Mouse (Mus musculus) R1 (cell line): ENCODE data around the gene Gm16485.

ENCODE experiments used
- DNase-seq: peaks from one replicate; pipeline ENCODE4 v3.0.0-alpha.2; 2018; ENCODE audit warnings: low read depth, low spot score

The Gm16485 gene

GRCm38 (mm10) chr9:8971491-8971890, at the start of gene Gm16485:
Gene Gm16485 (plus strand): TSS chr9:8971791.
- DNase-seq: no peak

DNA sequence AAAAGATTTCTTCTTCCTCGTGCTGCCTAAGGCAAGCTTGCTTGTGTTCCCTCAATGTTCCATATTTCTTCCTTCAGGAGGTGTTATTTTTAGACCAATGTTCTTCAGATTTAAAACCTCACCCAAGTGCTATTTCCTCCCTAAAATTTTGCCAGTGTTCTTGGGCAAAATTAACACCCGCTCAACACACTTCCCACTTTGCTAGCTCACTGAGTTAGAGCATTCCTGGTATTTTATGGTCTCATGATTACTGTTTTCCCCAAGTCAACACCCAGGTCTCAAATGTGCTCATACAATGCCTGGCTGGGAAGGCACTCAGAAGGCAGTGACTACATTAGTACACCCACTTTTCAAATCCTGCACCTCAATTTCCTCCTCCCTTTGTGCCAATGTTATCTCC, 44.0 kb upstream of the Gm16485 start:
- no peak for DNase-seq

GRCm38 (mm10) chr9:8937753-8938152, 33.8 kb upstream of the Gm16485 start:
- DNase-seq: no peak

- no peak for DNase-seq
Measured at GRCm38 (mm10) chr9:8953306-8953705, 18.3 kb upstream of the Gm16485 start.

DNA sequence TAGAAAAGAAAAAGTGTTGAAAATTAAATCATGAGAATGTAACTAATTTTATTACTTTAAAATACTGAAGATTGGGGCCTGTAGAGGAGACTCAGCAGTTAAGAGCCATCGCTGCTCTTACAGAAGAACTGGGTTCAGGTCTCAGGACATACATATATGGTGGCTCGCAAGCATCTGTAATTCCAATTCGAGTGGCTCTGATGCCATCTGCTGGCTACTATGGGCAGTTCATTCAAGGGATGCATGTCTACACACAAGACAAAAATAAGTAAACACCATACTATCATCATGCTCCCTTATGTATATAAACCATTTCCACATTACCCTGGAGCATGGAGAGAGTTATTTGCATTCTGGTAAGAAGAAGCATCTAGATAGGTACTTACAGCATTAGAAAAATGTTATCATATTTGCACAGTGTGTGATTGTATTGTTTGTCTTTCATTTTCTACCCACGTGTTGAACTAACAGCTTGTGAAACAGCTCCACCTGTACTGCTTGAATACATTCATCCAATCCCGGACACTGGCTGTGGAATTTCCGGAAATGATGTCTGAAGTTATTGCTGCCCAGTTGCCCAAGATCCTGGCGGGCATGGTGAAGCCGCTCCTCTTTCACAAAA, 7.0 kb upstream of the Gm16485 start:
- peak; percentile 68 for DNase-seq

- no peak for DNase-seq
Measured at GRCm38 (mm10) chr9:8970240-8970639, 1.4 kb upstream of the Gm16485 start.

GRCm38 (mm10) chr9:8977775-8978174, 6.2 kb downstream of the Gm16485 start:
- DNase-seq: no peak

DNA sequence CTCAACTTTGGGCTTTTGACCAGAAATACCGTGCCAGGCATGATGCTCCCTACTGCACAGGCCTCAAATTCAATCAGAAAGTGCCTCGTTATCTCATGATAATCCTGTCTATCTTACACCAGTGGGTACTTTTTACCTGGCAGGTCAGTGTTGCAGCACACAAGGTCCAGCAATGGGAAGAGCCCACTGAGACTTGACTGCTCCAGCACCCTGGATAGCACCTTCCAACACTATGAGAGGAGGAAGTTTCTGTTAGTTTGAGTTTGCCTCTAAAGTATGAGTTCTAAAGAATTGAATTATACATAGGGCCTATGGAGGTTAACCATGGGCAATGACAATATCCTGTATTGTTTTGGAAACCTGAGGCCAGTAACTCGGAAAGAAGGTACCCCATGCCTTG, 10.7 kb downstream of the Gm16485 start:
- DNase-seq: peak; percentile 10

- DNase-seq: no peak
Measured at GRCm38 (mm10) chr9:8996494-8996893, 24.9 kb downstream of the Gm16485 start.

DNA sequence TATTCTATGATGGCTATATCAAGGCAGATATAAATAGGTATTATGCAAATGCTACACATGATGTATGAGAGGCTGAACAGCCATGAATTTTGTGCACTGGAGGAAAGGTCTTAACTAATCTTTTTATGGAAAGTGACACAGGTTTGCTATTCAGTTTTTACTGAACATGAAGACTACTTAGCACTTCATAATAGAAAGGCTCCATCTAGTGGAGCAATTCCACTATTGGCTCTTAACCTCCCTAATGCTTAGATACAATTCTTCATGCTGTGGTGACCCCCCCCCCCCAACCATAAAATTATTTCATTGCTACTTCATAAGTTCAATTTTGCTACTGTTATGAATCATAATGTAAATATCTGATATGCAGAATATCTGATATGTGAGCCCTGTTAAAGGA, 29.6 kb downstream of the Gm16485 start:
- DNase-seq: peak; percentile 16

GRCm38 (mm10) chr9:9015108-9015507, 43.5 kb downstream of the Gm16485 start:
- no peak for DNase-seq
